Mouse (Mus musculus): ENCODE measurements around the gene Ltb4r2.

Ltb4r2 gene

GRCm38 (mm10) chr14:55781310-55781709 lies 20.1 kb downstream of the Ltb4r2 start:
- peak; percentile 88 for DNase-seq (ENCODE audit: low read depth)

- DNase-seq (ENCODE audit: low read depth): no peak
These were observed 21.2 kb downstream of the Ltb4r2 start for GRCm38 (mm10) chr14:55782361-55782960.

GRCm38 (mm10) chr14:55783171-55783957 lies 22.1 kb downstream of the Ltb4r2 start:
- no peak for DNase-seq (ENCODE audit: low read depth)

- DNase-seq (ENCODE audit: low read depth): no peak
These were observed 22.7 kb downstream of the Ltb4r2 start, which contains the start of gene Adcy4 for GRCm38 (mm10) chr14:55783958-55784235. Gene Adcy4, minus strand, starts transcription at chr14:55784095.

- DNase-seq (ENCODE audit: low read depth): no peak
These were observed 24.0 kb downstream of the Ltb4r2 start for GRCm38 (mm10) chr14:55785195-55785594.

GRCm38 (mm10) chr14:55787731-55788130 lies 26.5 kb downstream of the Ltb4r2 start:
- DNase-seq (ENCODE audit: low read depth): no peak

GRCm38 (mm10) chr14:55788256-55789050 lies 27.2 kb downstream of the Ltb4r2 start, which contains the start of gene Ripk3:
Gene Ripk3, minus strand, starts transcription at chr14:55788865.
- peak; percentile 44 for DNase-seq (ENCODE audit: low read depth)

- no peak for DNase-seq (ENCODE audit: low read depth)
These were observed 32.2 kb downstream of the Ltb4r2 start for GRCm38 (mm10) chr14:55793461-55793860.

- no peak for DNase-seq (ENCODE audit: low read depth)
These were observed 32.7 kb downstream of the Ltb4r2 start for GRCm38 (mm10) chr14:55793946-55794345.

GRCm38 (mm10) chr14:55795380-55796163 lies 34.3 kb downstream of the Ltb4r2 start:
- no peak for DNase-seq (ENCODE audit: low read depth)
